Comparison of ENCODE assay signal across 9 mouse cellular contexts in genomic region chr3:100998904-100999340, GRCm38 (mm10). TPM values are rescaled to one million over a fixed set of nuclear protein-coding genes. Genes with fewer than 3 reads are reported as not detected.
DNase-seq lines count a peak whose midpoint lies in the region; ATAC-seq and TF ChIP-seq lines count a peak whose summit lies in the region.
"Had no signal": no experiment of that assay in that cellular context is flagged by ENCODE, and none has a peak within 500 bp of the region (broad histone marks: within the 10 kb centered on the region; RNA-seq: fewer than 3 reads in every experiment).

No protein-coding gene starts in this region.

- no peaks in the 10 kb centered on the region for H3K9me3 ChIP-seq in E14TG2a.4 (ENCODE audit: low read length)
- H3K9me3 ChIP-seq in heart, embryonic 14.5 days (ENCODE audit: control insufficient read depth, low read length), result no peaks in the 10 kb centered on the region
- H3K9me3 ChIP-seq in liver, postnatal 0 days (ENCODE audit: low read length), result no peaks in the 10 kb centered on the region
- H3K9me3 ChIP-seq: limb, embryonic 12.5 days had no signal

- peaks cover 18% of the 10 kb centered on the region for H3K4me1 ChIP-seq in E14TG2a.4 (replicated peaks; ENCODE audit: low read depth, low read length)
- no peaks in the 10 kb centered on the region for H3K4me1 ChIP-seq in embryonic fibroblast, embryonic 13.5 days (ENCODE audit: control insufficient read depth, insufficient read depth, low read length)
- H3K4me1 ChIP-seq in heart, embryonic 14.5 days (ENCODE audit: control insufficient read depth in 2 of 2, insufficient read depth in 2 of 2, low read length in 2 of 2), result peaks cover 15 to 16% of the 10 kb centered on the region in 2 experiments
- peaks cover 6% of the 10 kb centered on the region; the same call in 1 of the 2 replicates for H3K4me1 ChIP-seq in liver, postnatal 0 days (ENCODE audit: insufficient read depth)
- H3K4me1 ChIP-seq in olfactory bulb, adult 2 months (ENCODE audit: control insufficient read depth, insufficient read depth, low read length), result peaks cover 12% of the 10 kb centered on the region

- H3K9ac ChIP-seq in heart, embryonic 14.5 days (ENCODE audit: low read length), result no peak overlapping the region
- H3K9ac ChIP-seq in liver, postnatal 0 days (replicated peaks), result no peak overlapping the region
- H3K9ac ChIP-seq: limb, embryonic 12.5 days had no signal

- no peak overlapping the region for H3K4me3 ChIP-seq in E14TG2a.4 (replicated peaks; ENCODE audit: low read length)
- no peak overlapping the region for H3K4me3 ChIP-seq in embryonic fibroblast, embryonic 13.5 days (ENCODE audit: insufficient read depth, low read length)
- H3K4me3 ChIP-seq in heart, embryonic 14.5 days (ENCODE audit: control insufficient read depth in 1 of 2, insufficient read depth in 1 of 2, low read depth in 1 of 2, low read length in 2 of 2), result no peak overlapping the region
- H3K4me3 ChIP-seq in liver, postnatal 0 days (ENCODE audit: low read depth, low read length), result no peak overlapping the region
- no peak overlapping the region for H3K4me3 ChIP-seq in olfactory bulb, adult 2 months (ENCODE audit: insufficient read depth, low read depth, low read length)
- H3K4me3 ChIP-seq: limb, embryonic 12.5 days had no signal

- peaks cover 6% of the 10 kb centered on the region; the same call in 1 of the 2 replicates for H3K27me3 ChIP-seq in E14TG2a.4 (ENCODE audit: insufficient read depth, low read length)
- H3K27me3 ChIP-seq in heart, embryonic 14.5 days (ENCODE audit: control insufficient read depth, insufficient read depth, low read length), result no peaks in the 10 kb centered on the region
- no peaks in the 10 kb centered on the region for H3K27me3 ChIP-seq in liver, postnatal 0 days (ENCODE audit: insufficient read depth, low read length)
- H3K27me3 ChIP-seq: limb, embryonic 12.5 days had no signal

- no peak for TF ChIP-seq POLR2A in embryonic fibroblast, embryonic 13.5 days (IDR thresholded peaks at IDR 0.05; ENCODE audit: low read depth, low read length)
- TF ChIP-seq POLR2A in olfactory bulb, adult 2 months (IDR thresholded peaks at IDR 0.05; ENCODE audit: insufficient read depth, low read depth, low read length), result no peak

- peak; percentile 79 for TF ChIP-seq CTCF in E14TG2a.4 (conservative IDR thresholded peaks at IDR 0.05; ENCODE audit: low read length)
- peak; percentile 73; the same call in 1 of the 2 replicates for TF ChIP-seq CTCF in embryonic fibroblast, embryonic 13.5 days (IDR thresholded peaks at IDR 0.05; ENCODE audit: borderline replicate concordance, insufficient read depth, low read length)
- peak; percentile 91 for TF ChIP-seq CTCF in liver, postnatal 0 days (IDR thresholded peaks at IDR 0.05; ENCODE audit: low read depth)
- TF ChIP-seq CTCF in olfactory bulb, adult 2 months (IDR thresholded peaks at IDR 0.05; ENCODE audit: insufficient read depth, low read depth, low read length), result peak; percentile 42; the same call in 1 of the 2 replicates

- no peak for TF ChIP-seq EP300 in liver, postnatal 0 days (IDR thresholded peaks at IDR 0.05; ENCODE audit: low read depth)

- peak; percentile 55; the same call in 1 of the 2 replicates for ATAC-seq in heart, embryonic 14.5 days (ENCODE audit: insufficient number of reproducible peaks, insufficient read depth, low FRiP score, low read depth)
- peak; percentile 63; the same call in 1 of the 2 replicates for ATAC-seq in liver, postnatal 0 days

- no peak overlapping the region for H3K27ac ChIP-seq in embryonic fibroblast, embryonic 13.5 days (ENCODE audit: insufficient read depth, low read length)
- no peak overlapping the region for H3K27ac ChIP-seq in heart, embryonic 14.5 days (replicated peaks in 1 of 2; ENCODE audit: control insufficient read depth in 1 of 2, insufficient read depth in 1 of 2, low read depth in 2 of 2, low read length in 2 of 2)
- H3K27ac ChIP-seq in liver, postnatal 0 days (ENCODE audit: low read depth), result no peak overlapping the region
- H3K27ac ChIP-seq in olfactory bulb, adult 2 months (ENCODE audit: insufficient read depth, low read depth, low read length), result no peak overlapping the region
- H3K27ac ChIP-seq: limb, embryonic 12.5 days had no signal

- H3K4me2 ChIP-seq in heart, embryonic 14.5 days (ENCODE audit: low read length), result no peak overlapping the region
- no peak overlapping the region for H3K4me2 ChIP-seq in liver, postnatal 0 days (ENCODE audit: low read depth, low read length)
- H3K4me2 ChIP-seq: limb, embryonic 12.5 days had no signal

- no peaks in the 10 kb centered on the region for H3K36me3 ChIP-seq in E14TG2a.4 (ENCODE audit: insufficient read depth, low read length)
- 0 out of 2 replicates have a peak, but pooled peaks cover 3% of the 10 kb centered on the region for H3K36me3 ChIP-seq in heart, embryonic 14.5 days (ENCODE audit: control insufficient read depth, insufficient read depth, low read length)
- no peaks in the 10 kb centered on the region for H3K36me3 ChIP-seq in liver, postnatal 0 days (replicated peaks; ENCODE audit: insufficient read depth, low read length)
- H3K36me3 ChIP-seq: limb, embryonic 12.5 days had no signal

- peak; percentile 27 to 52 for DNase-seq in adrenal gland, postnatal 4 days (ENCODE audit: low spot score in 2 of 2)
- DNase-seq in kidney, postnatal 36 days, result peak; percentile 69 to 86
- DNase-seq in liver, postnatal 0 days, result peak; percentile 77
- DNase-seq in thymus, postnatal 10 days (ENCODE audit: low spot score in 2 of 2), result peak; percentile 81 to 96

- 17% methylated on average over 6 of the region's 6 CpGs for WGBS in heart, embryonic 14.5 days
- WGBS in liver, postnatal 0 days (ENCODE audit: insufficient replicate concordance), result 19% methylated on average over 6 of the region's 6 CpGs
- 44% methylated on average over 6 of the region's 6 CpGs for WGBS in olfactory bulb, adult 2 months

RNA-seq across cellular contexts. Expression of gene Ttf2, which starts 29.5 kb away (rescaled TPM):
- 10 to 100 TPM; 15.1 to 16.5 TPM for total RNA-seq in adrenal gland, postnatal 4 days (2021)
- polyA plus RNA-seq in embryonic fibroblast, embryonic 13.5 days (2011; ENCODE audit: insufficient read length, low read depth, missing spikeins), result 13.5 and 14.4 TPM in 2 replicates
- polyA plus RNA-seq in heart, embryonic 14.5 days (2014; fragmentation: Nextera tagmentation; extraction: Ambion mirVana), result 11.8 and 12.2 TPM in 2 replicates
- 2.6 and 3.3 TPM in 2 replicates for polyA plus RNA-seq in liver, postnatal 0 days (2015; fragmentation: Nextera tagmentation; extraction: Ambion mirVana)
- polyA plus RNA-seq in olfactory bulb, adult 2 months (2012; ENCODE audit: insufficient read depth, insufficient read length, low replicate concordance, missing spikeins), result not detected in 2 replicates

RNA-seq across cellular contexts. Expression of gene Cd101, which starts 30.4 kb away (rescaled TPM):
- under 1 TPM; 0.08 to 0.25 TPM for total RNA-seq in adrenal gland, postnatal 4 days (2021)
- not detected in 2 replicates for polyA plus RNA-seq in embryonic fibroblast, embryonic 13.5 days (2011; ENCODE audit: insufficient read length, low read depth, missing spikeins)
- 0.27 and 0.62 TPM in 2 replicates for polyA plus RNA-seq in heart, embryonic 14.5 days (2014; fragmentation: Nextera tagmentation; extraction: Ambion mirVana)
- polyA plus RNA-seq in liver, postnatal 0 days (2015; fragmentation: Nextera tagmentation; extraction: Ambion mirVana), result 0.09 and 0.12 TPM in 2 replicates
- polyA plus RNA-seq in olfactory bulb, adult 2 months (2012; ENCODE audit: insufficient read depth, insufficient read length, low replicate concordance, missing spikeins), result not detected in 2 replicates
